Mouse (Mus musculus) olfactory bulb, adult 2 months (tissue): Measurements from ENCODE around the gene Gm11627.

ENCODE experiments used
- CTCF ChIP-seq: fragments of 200-500 bp; IDR thresholded peaks from 2 replicates; pipeline ENCODE4 v1.5.1; 2012; ENCODE audit warnings: low read depth, mild to moderate bottlenecking, low read length, moderate library complexity; ENCODE audit not compliant: insufficient read depth
- POLR2A ChIP-seq: fragments of 200-500 bp; IDR thresholded peaks from 2 replicates; pipeline ENCODE4 v1.6.1; 2012; ENCODE audit warnings: mild to moderate bottlenecking, low read depth, low read length, moderate library complexity; ENCODE audit not compliant: insufficient read depth

GRCm38 (mm10) chr11:102619449-102619848 lies 40.2 kb upstream of the Gm11627 start:
- TF ChIP-seq CTCF (no peak), POLR2A (no peak)
